Mouse (Mus musculus) stomach, embryonic 16.5 days (tissue): ENCODE data around the gene Ablim2. TPM values are rescaled to one million over a fixed set of nuclear protein-coding genes. Genes with fewer than 3 reads are reported as not detected.

ENCODE experiments used
- ATAC-seq: fragments of 200-750 bp; cut with Nextera tagmentation; 2 replicates; pipeline ENCODE4 v1.8.0; 2017; ENCODE audit warnings: moderate number of reproducible peaks, moderate TSS enrichment; ENCODE audit not compliant: insufficient read depth, low FRiP score
- H3K27ac ChIP-seq: fragments of 300-500 bp; sonication (generic); 2 replicates; pipeline ENCODE4 v1.5.1; 2014; ENCODE audit warnings: low read length
- H3K27me3 ChIP-seq: fragments of 300-500 bp; sonication (generic); 2 replicates; pipeline ENCODE4 v1.6.1; 2014; ENCODE audit warnings: low read length, control low read depth, mixed read lengths; ENCODE audit not compliant: control insufficient read depth, insufficient read depth
- H3K36me3 ChIP-seq: fragments of 300-500 bp; sonication (generic); 2 replicates; pipeline ENCODE4 v1.6.1; 2014; ENCODE audit warnings: low read length; ENCODE audit not compliant: control insufficient read depth, insufficient read depth
- H3K4me1 ChIP-seq: fragments of 300-500 bp; sonication (generic); 2 replicates; pipeline ENCODE4 v1.6.1; 2014; ENCODE audit warnings: low read length, control low read depth, mixed read lengths; ENCODE audit not compliant: control insufficient read depth, insufficient read depth
- H3K4me2 ChIP-seq: fragments of 300-500 bp; sonication (generic); 2 replicates; pipeline ENCODE4 v1.6.1; 2014; ENCODE audit warnings: low read depth, low read length, mixed read lengths
- H3K4me3 ChIP-seq: fragments of 300-500 bp; sonication (generic); replicated peaks from 2 replicates; pipeline ENCODE4 v1.5.1; 2014; ENCODE audit warnings: mild to moderate bottlenecking, low read length
- H3K9ac ChIP-seq: fragments of 300-500 bp; sonication (generic); 2 replicates; pipeline ENCODE4 v1.6.1; 2014; ENCODE audit warnings: low read length
- H3K9me3 ChIP-seq: fragments of 300-500 bp; sonication (generic); replicated peaks from 2 replicates; pipeline ENCODE4 v1.6.1; 2016; ENCODE audit warnings: low read length, control low read depth; ENCODE audit not compliant: control insufficient read depth
- WGBS: fragments of 180-500 bp; shearing (Covaris S2); extraction: QIAGEN DNeasy Blood & Tissue Kit; methylation state at CpG from one replicate; pipeline ENCODE4 v1.1.7; 2014; 5-methylcytosine and 5-hydroxymethylcytosine counted together
- polyA plus RNA-seq: library from polyadenylated mRNA; unstranded; fragments of >200 nt; fragmentation: Nextera tagmentation; extraction: Ambion mirVana; gene quantifications from 2 replicates; pipeline ENCODE4 v1.2.1, GENCODE M21; 2015

The Ablim2 gene
- polyA plus RNA-seq, 1 experiment from 2014 or later, result 4.3 TPM

DNA sequence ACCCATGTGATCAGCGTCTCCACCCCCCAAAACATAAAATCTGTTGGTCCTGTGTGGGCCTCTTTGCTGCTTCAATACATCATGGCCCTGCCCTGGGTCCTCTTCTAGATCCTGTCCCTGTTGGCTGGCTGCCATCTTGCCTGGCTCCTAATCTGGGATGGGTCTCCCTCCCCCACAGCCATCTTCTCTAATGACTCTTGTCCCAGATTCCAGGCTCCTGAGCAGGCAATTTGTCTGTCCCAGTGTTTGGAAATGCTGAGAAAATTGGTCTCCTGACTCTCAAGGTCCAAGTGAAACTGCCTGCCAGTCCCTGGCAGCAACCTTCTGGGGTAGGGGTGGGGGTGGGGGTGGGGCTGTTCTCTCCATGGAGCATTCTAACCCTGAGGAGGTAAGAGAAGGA lies 37.8 kb upstream of the Ablim2 start:
- Histone ChIP-seq H3K27ac (no peak overlapping the region), H3K4me2 (no peak overlapping the region), H3K36me3 (no peaks in the 10 kb centered on the region), H3K4me3 (no peak overlapping the region), H3K4me1 (peaks cover 14% of the 10 kb centered on the region), H3K27me3 (no peaks in the 10 kb centered on the region), H3K9me3 (no peaks in the 10 kb centered on the region), H3K9ac (no peak overlapping the region)
- no peak for ATAC-seq
- 85% methylated on average over 1 of the region's 1 CpGs for WGBS

DNA sequence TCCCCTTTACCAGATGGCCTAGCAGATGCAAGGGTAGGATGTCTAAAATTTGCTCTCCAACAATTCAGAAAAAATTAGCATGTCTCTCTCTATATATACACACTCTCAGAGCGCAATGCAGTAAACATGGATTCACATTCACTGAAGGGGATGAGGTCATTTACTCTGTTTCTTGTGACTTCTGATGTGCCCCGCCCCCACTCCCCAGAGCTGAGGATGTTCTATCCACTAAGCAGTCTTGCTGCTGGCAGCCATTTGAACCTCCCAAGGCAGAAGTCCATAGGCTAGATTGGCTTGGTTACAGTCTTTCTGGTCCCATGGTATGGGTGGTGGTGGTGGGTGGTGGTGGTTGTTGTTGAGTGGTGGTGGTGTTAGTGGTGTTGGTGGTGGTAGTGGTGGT lies 35.7 kb upstream of the Ablim2 start:
- Histone ChIP-seq H3K9ac (no peak overlapping the region), H3K4me3 (no peak overlapping the region), H3K27ac (no peak overlapping the region), H3K27me3 (no peaks in the 10 kb centered on the region), H3K9me3 (no peaks in the 10 kb centered on the region), H3K36me3 (no peaks in the 10 kb centered on the region), H3K4me2 (no peak overlapping the region), H3K4me1 (peaks cover 14% of the 10 kb centered on the region)
- WGBS, result 83% methylated on average over 2 of the region's 2 CpGs
- no peak for ATAC-seq

DNA sequence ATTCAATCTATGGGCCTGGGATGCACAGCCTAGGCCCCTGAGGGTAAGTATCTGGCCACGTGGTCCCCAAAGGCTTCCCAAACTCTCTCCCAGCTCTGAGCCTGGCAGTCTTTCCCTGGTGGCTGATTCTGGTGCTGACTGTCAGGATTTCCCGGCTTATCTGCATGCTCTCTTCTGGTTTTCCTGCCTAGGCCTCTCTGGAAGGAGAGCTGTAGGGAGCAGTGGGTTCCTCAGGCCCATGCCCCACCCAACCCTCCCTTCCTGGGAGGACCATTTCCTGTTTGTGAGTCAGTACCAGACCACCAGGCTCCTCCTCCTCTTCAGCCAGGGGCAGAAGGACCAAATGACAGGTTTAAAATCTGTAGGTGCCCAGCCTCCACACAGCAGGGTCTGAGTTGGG lies 35.0 kb upstream of the Ablim2 start:
- Histone ChIP-seq H3K9me3 (no peaks in the 10 kb centered on the region), H3K27me3 (no peaks in the 10 kb centered on the region), H3K4me3 (no peak overlapping the region), H3K9ac (0 out of 2 replicates have a peak overlapping the region, but pooled peaks have one; percentile 1), H3K27ac (no peak overlapping the region), H3K36me3 (no peaks in the 10 kb centered on the region), H3K4me1 (peaks cover 12% of the 10 kb centered on the region), H3K4me2 (no peak overlapping the region)
- no peak for ATAC-seq
- WGBS, result 49% methylated on average over 2 of the region's 2 CpGs

DNA sequence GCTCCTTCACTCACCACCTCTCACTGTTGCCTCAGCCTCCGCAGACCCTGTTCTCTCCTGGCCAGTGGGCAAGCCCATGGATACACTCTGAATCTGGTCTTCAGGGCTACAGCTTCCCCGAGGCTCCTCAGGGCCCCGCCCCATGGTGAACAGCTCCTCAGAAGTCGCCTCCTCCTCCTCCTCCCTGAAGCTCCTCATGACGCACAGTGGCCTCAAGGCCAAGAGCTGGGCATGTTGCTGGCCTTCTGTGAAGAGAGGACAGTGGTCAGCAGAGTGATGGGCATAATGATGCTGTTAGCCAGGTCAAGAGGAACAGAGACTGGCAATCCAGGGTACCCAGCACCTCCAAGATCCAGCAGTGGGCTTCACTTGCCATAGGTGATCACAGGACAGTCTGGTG lies 33.8 kb upstream of the Ablim2 start:
- Histone ChIP-seq H3K4me2 (no peak overlapping the region), H3K4me3 (no peak overlapping the region), H3K9me3 (no peaks in the 10 kb centered on the region), H3K4me1 (peaks cover 10% of the 10 kb centered on the region; the same call in 1 of the 2 replicates), H3K27ac (no peak overlapping the region), H3K9ac (no peak overlapping the region), H3K36me3 (no peaks in the 10 kb centered on the region), H3K27me3 (no peaks in the 10 kb centered on the region)
- ATAC-seq, result no peak
- WGBS, result 72% methylated on average over 5 of the region's 5 CpGs

DNA sequence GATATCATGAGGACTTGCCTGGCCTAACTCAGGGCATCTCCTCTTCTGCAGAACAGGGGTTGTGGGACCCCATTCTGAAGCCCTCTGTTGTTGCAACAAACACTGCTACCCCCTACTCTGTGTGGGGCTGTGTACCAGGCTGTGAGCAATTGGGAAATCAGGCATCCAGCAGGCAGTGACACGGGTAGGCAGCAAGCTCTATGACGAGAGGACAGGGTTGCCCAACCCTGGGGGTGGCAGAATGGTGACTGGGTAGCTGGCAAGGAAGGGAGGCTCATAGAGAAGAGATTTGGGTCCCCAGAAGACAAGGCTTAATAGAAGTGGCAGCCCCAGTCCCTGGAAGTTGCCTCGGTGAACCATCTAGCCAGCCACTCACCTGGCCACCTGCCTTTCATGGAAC lies 31.8 kb upstream of the Ablim2 start:
- Histone ChIP-seq H3K9me3 (no peaks in the 10 kb centered on the region), H3K4me2 (no peak overlapping the region), H3K9ac (no peak overlapping the region), H3K4me3 (no peak overlapping the region), H3K27me3 (no peaks in the 10 kb centered on the region), H3K36me3 (no peaks in the 10 kb centered on the region), H3K27ac (no peak overlapping the region), H3K4me1 (peaks cover 13% of the 10 kb centered on the region; the same call in 1 of the 2 replicates)
- WGBS, result 86% methylated on average over 3 of the region's 3 CpGs
- ATAC-seq, result no peak

DNA sequence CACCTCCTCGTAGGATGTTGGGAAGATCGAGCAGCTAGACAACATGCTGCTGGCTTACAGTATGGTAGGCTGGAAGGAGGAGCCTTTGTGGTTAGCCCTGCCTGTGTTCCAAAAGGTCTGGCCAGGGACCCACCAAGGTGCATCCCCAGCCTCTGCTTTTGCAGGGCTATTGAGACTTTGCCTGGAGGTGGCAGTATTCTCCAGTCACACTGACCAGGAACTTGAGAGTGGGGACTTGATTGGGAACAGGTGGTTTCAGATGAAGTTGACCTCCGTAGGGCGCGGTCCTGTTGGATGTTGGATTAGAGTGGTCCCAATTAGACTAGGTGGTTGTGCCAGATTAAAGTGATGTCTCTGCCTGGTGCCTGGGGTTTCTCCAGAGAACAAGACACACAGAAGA lies 30.2 kb upstream of the Ablim2 start:
- Histone ChIP-seq H3K27me3 (no peaks in the 10 kb centered on the region), H3K9ac (no peak overlapping the region), H3K4me2 (peak overlapping the region; percentile 40), H3K27ac (no peak overlapping the region), H3K4me3 (0 out of 2 replicates have a peak overlapping the region, but pooled peaks have one; percentile 28), H3K4me1 (peaks cover 13% of the 10 kb centered on the region; the same call in 1 of the 2 replicates), H3K36me3 (no peaks in the 10 kb centered on the region), H3K9me3 (no peaks in the 10 kb centered on the region)
- WGBS, result 89% methylated on average over 5 of the region's 5 CpGs
- ATAC-seq, result no peak

DNA sequence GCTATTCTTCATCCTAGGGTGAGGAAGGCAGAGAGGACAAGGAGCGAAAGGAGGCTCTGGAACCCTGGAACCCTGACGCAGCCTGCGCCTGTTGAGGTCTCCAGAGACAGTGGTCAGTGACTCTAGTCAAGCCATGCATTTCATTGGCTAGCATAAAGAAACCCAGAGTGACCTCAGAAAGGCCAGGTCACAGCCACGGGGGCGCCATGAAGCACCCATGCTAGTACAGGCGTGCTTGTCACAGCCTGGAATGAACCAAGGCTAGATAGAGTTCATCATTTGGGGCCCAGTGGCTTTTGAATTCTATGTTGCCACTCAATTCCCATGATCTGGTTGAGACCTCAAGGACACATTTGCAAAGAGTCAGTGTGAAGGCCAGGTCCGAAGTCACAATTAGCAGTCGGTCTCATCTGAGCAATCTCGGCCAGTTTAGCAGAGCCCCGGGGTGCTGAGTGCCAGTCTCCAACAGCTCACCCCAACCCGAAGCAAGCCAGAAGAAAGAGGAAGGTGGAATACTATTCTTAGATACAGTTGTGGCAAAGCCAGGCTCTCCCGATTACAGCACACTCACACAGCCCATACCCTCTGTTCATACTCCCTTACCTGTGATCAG lies 29.2 kb upstream of the Ablim2 start:
- peak overlapping the region; percentile 55 for H3K9ac ChIP-seq
- peak overlapping the region; percentile 79 for H3K27ac ChIP-seq
- WGBS, result 80% methylated on average over 12 of the region's 12 CpGs
- no peaks in the 10 kb centered on the region for H3K36me3 ChIP-seq
- no peaks in the 10 kb centered on the region for H3K27me3 ChIP-seq
- peaks cover 13% of the 10 kb centered on the region; the same call in 1 of the 2 replicates for H3K4me1 ChIP-seq
- peak overlapping the region; percentile 28 for H3K4me3 ChIP-seq
- no peaks in the 10 kb centered on the region for H3K9me3 ChIP-seq
- no peak for ATAC-seq
- peak overlapping the region; percentile 40 for H3K4me2 ChIP-seq

DNA sequence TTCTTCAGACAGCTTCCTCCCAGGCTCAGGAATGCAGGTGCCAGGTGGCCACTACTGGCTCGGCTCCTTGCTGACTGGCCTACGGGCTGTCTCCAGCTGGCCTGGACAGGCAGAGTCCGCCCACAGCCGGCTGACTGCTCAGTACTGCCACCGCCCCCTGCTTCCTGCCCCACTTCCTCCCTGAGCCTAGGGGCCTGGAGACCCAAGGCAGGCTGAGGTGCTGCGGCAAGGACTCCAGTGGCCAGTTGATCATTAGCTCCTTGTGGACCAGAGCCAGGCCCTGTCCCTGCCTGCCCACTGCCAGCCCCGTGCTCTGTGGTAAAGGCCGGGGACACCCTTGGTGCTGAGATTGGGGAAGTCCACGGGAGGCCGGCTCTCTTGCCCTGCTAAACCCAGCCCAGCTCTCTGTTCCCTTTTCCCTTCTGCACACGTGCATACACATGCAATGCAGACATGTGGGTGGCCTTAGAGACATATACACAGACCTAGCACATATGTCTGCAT lies 28.7 kb upstream of the Ablim2 start:
- no peaks in the 10 kb centered on the region for H3K27me3 ChIP-seq
- ATAC-seq, result peak; percentile 78
- WGBS, result 35% methylated on average over 11 of the region's 11 CpGs
- no peaks in the 10 kb centered on the region for H3K36me3 ChIP-seq
- peak overlapping the region; percentile 55 for H3K9ac ChIP-seq
- H3K27ac ChIP-seq, result peak overlapping the region; percentile 79
- no peaks in the 10 kb centered on the region for H3K9me3 ChIP-seq
- peaks cover 13% of the 10 kb centered on the region; the same call in 1 of the 2 replicates for H3K4me1 ChIP-seq
- peak overlapping the region; percentile 28 for H3K4me3 ChIP-seq
- 0 out of 2 replicates have a peak overlapping the region, but pooled peaks have one; percentile 40 for H3K4me2 ChIP-seq

DNA sequence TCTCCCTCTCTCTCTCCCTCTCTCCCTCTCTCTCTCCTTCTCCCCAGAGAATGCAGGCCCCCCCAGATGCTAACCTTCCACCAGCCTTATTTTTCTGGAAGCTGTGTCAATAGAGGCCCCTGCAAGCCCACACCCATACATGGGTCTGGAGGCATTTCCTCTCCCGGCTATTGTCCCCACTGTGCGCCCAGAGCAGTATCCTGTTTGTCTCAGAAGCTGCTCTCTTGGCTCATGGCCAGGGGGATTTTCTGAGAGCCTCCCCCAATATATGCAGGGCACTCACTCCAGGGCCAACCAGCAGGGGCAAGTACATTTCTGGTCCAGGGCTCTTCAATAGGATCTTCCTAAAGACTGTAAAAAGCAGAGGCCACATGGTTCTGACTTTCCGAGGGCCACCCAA lies 27.8 kb upstream of the Ablim2 start:
- 51% methylated on average over 3 of the region's 3 CpGs for WGBS
- Histone ChIP-seq H3K4me2 (no peak overlapping the region), H3K4me3 (no peak overlapping the region), H3K4me1 (peaks cover 13% of the 10 kb centered on the region; the same call in 1 of the 2 replicates), H3K27ac (peak overlapping the region; percentile 79), H3K9ac (0 out of 2 replicates have a peak overlapping the region, but pooled peaks have one; percentile 55), H3K27me3 (no peaks in the 10 kb centered on the region), H3K9me3 (no peaks in the 10 kb centered on the region), H3K36me3 (no peaks in the 10 kb centered on the region)
- peak; percentile 56; the same call in 1 of the 2 replicates for ATAC-seq
